Mouse (Mus musculus): ENCODE results near the gene Mto1. TPM values are rescaled to one million over a fixed set of nuclear protein-coding genes. Genes with fewer than 3 reads are reported as not detected.
A peak's percentile ranks its signal among the peaks of the same experiment; 100 is the strongest.

The Mto1 gene
- total RNA-seq, 2 experiments from 2014 or later: 24.6 to 27.3 TPM

GRCm38 (mm10) chr9:78491169-78491568 is 43.2 kb downstream of the Mto1 start:
- Histone ChIP-seq H3K27ac (no peak overlapping the region), H3K4me3 (no peak overlapping the region)
- intact Hi-C loops (cut with DNase I): no loop called here
- no peak for TF ChIP-seq CTCF (IDR thresholded peaks at IDR 0.05)
- DNase-seq (ENCODE audit: extremely low spot score in 1 of 2, low spot score in 2 of 2): no peak

- Histone ChIP-seq H3K4me3 (no peak overlapping the region), H3K27ac (no peak overlapping the region)
- intact Hi-C loops (cut with DNase I): no loop called here
- DNase-seq (ENCODE audit: extremely low spot score in 1 of 2, low spot score in 2 of 2): no peak
- TF ChIP-seq CTCF (IDR thresholded peaks at IDR 0.05): no peak
Observed at GRCm38 (mm10) chr9:78492254-78492653, 44.2 kb downstream of the Mto1 start.

GRCm38 (mm10) chr9:78493171-78493570 is 45.2 kb downstream of the Mto1 start:
- TF ChIP-seq CTCF (IDR thresholded peaks at IDR 0.05): no peak
- DNase-seq (ENCODE audit: extremely low spot score in 1 of 2, low spot score in 2 of 2): no peak
- Histone ChIP-seq H3K4me3 (no peak overlapping the region), H3K27ac (no peak overlapping the region)
- intact Hi-C loops (cut with DNase I): no loop called here

- DNase-seq (ENCODE audit: extremely low spot score in 1 of 2, low spot score in 2 of 2): no peak
- TF ChIP-seq CTCF (IDR thresholded peaks at IDR 0.05): no peak
- Histone ChIP-seq H3K27ac (no peak overlapping the region), H3K4me3 (no peak overlapping the region)
- intact Hi-C loops (cut with DNase I): no loop called here
Observed at GRCm38 (mm10) chr9:78500386-78500785, 52.4 kb downstream of the Mto1 start.

- no peak for DNase-seq (ENCODE audit: extremely low spot score in 1 of 2, low spot score in 2 of 2)
- intact Hi-C loops (cut with DNase I): no loop called here
- no peak overlapping the region for H3K27ac ChIP-seq
- H3K4me3 ChIP-seq: no peak overlapping the region
- no peak; the same call in none of the 2 replicates for TF ChIP-seq CTCF (IDR thresholded peaks at IDR 0.05)
Observed at GRCm38 (mm10) chr9:78501284-78501683, 53.3 kb downstream of the Mto1 start.

GRCm38 (mm10) chr9:78503223-78504079 is 55.4 kb downstream of the Mto1 start:
- Histone ChIP-seq H3K4me3 (no peak overlapping the region), H3K27ac (peak overlapping the region; percentile 63; the same call in 1 of the 2 replicates)
- no peak for TF ChIP-seq CTCF (IDR thresholded peaks at IDR 0.05)
- intact Hi-C loops (cut with DNase I): no loop called here
- DNase-seq (ENCODE audit: extremely low spot score in 1 of 2, low spot score in 2 of 2): no peak

GRCm38 (mm10) chr9:78504133-78504532 is 56.1 kb downstream of the Mto1 start:
- intact Hi-C loops (cut with DNase I): no loop called here
- Histone ChIP-seq H3K4me3 (no peak overlapping the region), H3K27ac (no peak overlapping the region)

GRCm38 (mm10) chr9:78504679-78505078 is 56.7 kb downstream of the Mto1 start:
- Histone ChIP-seq H3K4me3 (no peak overlapping the region), H3K27ac (no peak overlapping the region)
- intact Hi-C loops (cut with DNase I): no loop called here
- DNase-seq (ENCODE audit: extremely low spot score in 1 of 2, low spot score in 2 of 2): no peak
- TF ChIP-seq CTCF (IDR thresholded peaks at IDR 0.05): no peak

More at GRCm38 (mm10) chr9:78504133-78504532, 56.1 kb downstream of the Mto1 start:
- TF ChIP-seq CTCF (IDR thresholded peaks at IDR 0.05): no peak
- no peak for DNase-seq (ENCODE audit: extremely low spot score in 1 of 2, low spot score in 2 of 2)

- DNase-seq (ENCODE audit: extremely low spot score in 1 of 2, low spot score in 2 of 2): no peak
- intact Hi-C loops (cut with DNase I): no loop called here
- H3K4me3 ChIP-seq: no peak overlapping the region
- H3K27ac ChIP-seq: no peak overlapping the region
- no peak for TF ChIP-seq CTCF (IDR thresholded peaks at IDR 0.05)
Observed at GRCm38 (mm10) chr9:78505223-78505622, 57.2 kb downstream of the Mto1 start.

GRCm38 (mm10) chr9:78506002-78506721 is 58.2 kb downstream of the Mto1 start:
- Histone ChIP-seq H3K4me3 (no peak overlapping the region), H3K27ac (no peak overlapping the region)
- TF ChIP-seq CTCF (IDR thresholded peaks at IDR 0.05): no peak
- intact Hi-C loops (cut with DNase I): no loop called here
- no peak for DNase-seq (ENCODE audit: extremely low spot score in 1 of 2, low spot score in 2 of 2)

- no peak for TF ChIP-seq CTCF (IDR thresholded peaks at IDR 0.05)
- DNase-seq (ENCODE audit: extremely low spot score in 1 of 2, low spot score in 2 of 2): no peak
- Histone ChIP-seq H3K4me3 (no peak overlapping the region), H3K27ac (no peak overlapping the region)
- intact Hi-C loops (cut with DNase I): no loop called here
Observed at GRCm38 (mm10) chr9:78506722-78507077, 58.7 kb downstream of the Mto1 start.

GRCm38 (mm10) chr9:78508106-78508786 is 60.2 kb downstream of the Mto1 start:
- Histone ChIP-seq H3K27ac (no peak overlapping the region), H3K4me3 (no peak overlapping the region)
- intact Hi-C loops (cut with DNase I): no loop called here
- no peak for TF ChIP-seq CTCF (IDR thresholded peaks at IDR 0.05)
- no peak for DNase-seq (ENCODE audit: extremely low spot score in 1 of 2, low spot score in 2 of 2)

All from left cerebral cortex, adult 2 months (tissue).